26 mouse cellular contexts compared by ENCODE assay signal in the genomic region with DNA sequence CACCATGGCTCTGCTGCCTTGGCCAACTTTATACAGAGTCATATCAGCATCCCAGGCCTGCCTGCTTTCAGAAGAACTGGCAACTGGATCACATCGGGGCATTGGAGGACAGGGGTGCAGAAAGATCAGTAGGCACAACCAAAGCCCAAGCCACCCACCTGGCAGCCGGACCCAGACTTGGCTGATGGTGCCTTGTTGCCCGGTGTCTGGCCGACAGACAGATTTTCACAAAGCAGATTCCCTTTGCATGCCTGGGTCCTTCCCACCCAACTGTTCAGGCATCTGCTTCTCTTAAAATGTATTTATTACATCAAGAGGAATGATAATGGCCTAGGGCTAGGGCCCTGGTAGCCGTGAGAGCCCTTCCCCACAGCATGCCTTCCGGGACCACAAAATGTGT.
DNase-seq lines count a peak whose midpoint lies in the region; ATAC-seq lines count a peak whose summit lies in the region.
"Had no signal": no experiment of that assay in that cellular context is flagged by ENCODE, and none has a peak within 500 bp of the region (broad histone marks: within the 10 kb centered on the region; RNA-seq: fewer than 3 reads in every experiment).

No protein-coding gene starts in this region.

- DNase-seq in hindbrain, embryonic 10.5 days (ENCODE audit: low spot score) = no peak
- DNase-seq in embryonic facial prominence, embryonic 10.5 days (ENCODE audit: low spot score) = no peak
- DNase-seq in layer of hippocampus, adult 9-11 months = peak; percentile 25
- no peak for DNase-seq in thymus, postnatal 25 days
- no peak for DNase-seq in kidney, postnatal 25 days
- DNase-seq: adrenal gland, adult 2 months; adrenal gland, postnatal 36 days; B cell, adult 2 months; cerebellum, adult 9-10 months; embryo, embryonic 11 days; gastrocnemius, adult 2 months; gastrocnemius, postnatal 36 days; heart, postnatal 10 days; kidney, adult 18-20 months; kidney, postnatal 10 days had no signal

- no peaks in the 10 kb centered on the region for H3K9me3 ChIP-seq in hindbrain, embryonic 10.5 days
- H3K9me3 ChIP-seq in hindbrain, embryonic 12.5 days (replicated peaks) = no peaks in the 10 kb centered on the region
- no peaks in the 10 kb centered on the region for H3K9me3 ChIP-seq in embryonic facial prominence, embryonic 10.5 days
- H3K9me3 ChIP-seq: embryonic facial prominence, embryonic 13.5 days; heart, embryonic 13.5 days; limb, embryonic 13.5 days; lung, embryonic 15.5 days; megakaryocyte, embryonic 14.5 days; midbrain, embryonic 12.5 days; neural tube, embryonic 13.5 days had no signal

- H3K27ac ChIP-seq in hindbrain, embryonic 10.5 days = peak overlapping the region; percentile 12; the same call in 1 of the 2 replicates
- no peak overlapping the region for H3K27ac ChIP-seq in hindbrain, embryonic 12.5 days
- H3K27ac ChIP-seq in embryonic facial prominence, embryonic 10.5 days (replicated peaks) = peak overlapping the region; percentile 19; the same call in 1 of the 2 replicates
- H3K27ac ChIP-seq: embryonic facial prominence, embryonic 13.5 days; gastrocnemius, adult 2 months; heart, embryonic 13.5 days; limb, embryonic 13.5 days; lung, embryonic 15.5 days; midbrain, embryonic 12.5 days; neural tube, embryonic 13.5 days had no signal

- H3K36me3 ChIP-seq in hindbrain, embryonic 10.5 days = no peaks in the 10 kb centered on the region
- H3K36me3 ChIP-seq in hindbrain, embryonic 12.5 days = no peaks in the 10 kb centered on the region
- no peaks in the 10 kb centered on the region for H3K36me3 ChIP-seq in embryonic facial prominence, embryonic 10.5 days (replicated peaks)
- H3K36me3 ChIP-seq: embryonic facial prominence, embryonic 13.5 days; heart, embryonic 13.5 days; limb, embryonic 13.5 days; lung, embryonic 15.5 days; midbrain, embryonic 12.5 days; neural tube, embryonic 13.5 days had no signal

- H3K27me3 ChIP-seq in hindbrain, embryonic 10.5 days (ENCODE audit: insufficient read depth, poor library complexity, severe bottlenecking) = peaks cover 10% of the 10 kb centered on the region; the same call in 1 of the 2 replicates
- H3K27me3 ChIP-seq in hindbrain, embryonic 12.5 days = no peaks in the 10 kb centered on the region
- H3K27me3 ChIP-seq in embryonic facial prominence, embryonic 10.5 days (replicated peaks; ENCODE audit: low read depth, poor library complexity, severe bottlenecking) = peaks cover 13% of the 10 kb centered on the region
- H3K27me3 ChIP-seq: embryonic facial prominence, embryonic 13.5 days; lung, embryonic 15.5 days had no signal

- H3K9ac ChIP-seq in hindbrain, embryonic 12.5 days = no peak overlapping the region
- H3K9ac ChIP-seq: embryonic facial prominence, embryonic 13.5 days; heart, embryonic 13.5 days; limb, embryonic 13.5 days; lung, embryonic 15.5 days; midbrain, embryonic 12.5 days; neural tube, embryonic 13.5 days had no signal

- no peak overlapping the region for H3K4me2 ChIP-seq in hindbrain, embryonic 12.5 days (replicated peaks)
- H3K4me2 ChIP-seq: embryonic facial prominence, embryonic 13.5 days; heart, embryonic 13.5 days; limb, embryonic 13.5 days; liver, embryonic 11.5 days; lung, embryonic 15.5 days; midbrain, embryonic 12.5 days; neural tube, embryonic 13.5 days had no signal

- whole genome bisulfite sequencing in hindbrain, embryonic 10.5 days = 86% methylated on average over 6 of the region's 6 CpGs
- WGBS in hindbrain, embryonic 12.5 days = 81% methylated on average over 6 of the region's 6 CpGs
- 84% methylated on average over 6 of the region's 6 CpGs for WGBS in embryonic facial prominence, embryonic 10.5 days

- H3K4me3 ChIP-seq in hindbrain, embryonic 10.5 days = no peak overlapping the region
- H3K4me3 ChIP-seq in hindbrain, embryonic 12.5 days = no peak overlapping the region
- no peak overlapping the region for H3K4me3 ChIP-seq in embryonic facial prominence, embryonic 10.5 days
- H3K4me3 ChIP-seq: embryonic facial prominence, embryonic 13.5 days; gastrocnemius, adult 2 months; heart, embryonic 13.5 days; limb, embryonic 13.5 days; lung, embryonic 15.5 days; megakaryocyte, embryonic 14.5 days; midbrain, embryonic 12.5 days; neural tube, embryonic 13.5 days had no signal

- ATAC-seq in hindbrain, embryonic 12.5 days (ENCODE audit: low FRiP score) = no peak
- ATAC-seq: activated CD4-positive, CD25-positive, alpha-beta regulatory T cell, adult 4 months; hindbrain, embryonic 16.5 days had no signal

- H3K4me1 ChIP-seq in hindbrain, embryonic 10.5 days (replicated peaks) = peaks cover 9% of the 10 kb centered on the region; the same call in 1 of the 2 replicates
- no peaks in the 10 kb centered on the region for H3K4me1 ChIP-seq in hindbrain, embryonic 12.5 days
- H3K4me1 ChIP-seq in embryonic facial prominence, embryonic 10.5 days = peaks cover 11% of the 10 kb centered on the region; the same call in 1 of the 2 replicates
- H3K4me1 ChIP-seq: embryonic facial prominence, embryonic 13.5 days; heart, embryonic 13.5 days; limb, embryonic 13.5 days; megakaryocyte, embryonic 14.5 days; midbrain, embryonic 12.5 days; neural tube, embryonic 13.5 days had no signal
